Mouse (Mus musculus): ENCODE results near the gene Sumo1.

Gene Sumo1

GRCm38 (mm10) chr1:59566926-59567325 is 103.7 kb downstream of the Sumo1 start:
- H3K9me3 ChIP-seq (ENCODE audit: low read length), result peaks cover 5% of the 10 kb centered on the region; the same call in 1 of the 2 replicates
- H3K36me3 ChIP-seq (ENCODE audit: insufficient read depth, low read length), result no peaks in the 10 kb centered on the region
- H3K4me3 ChIP-seq (replicated peaks; ENCODE audit: low read length), result no peak overlapping the region
- no peaks in the 10 kb centered on the region for H3K4me1 ChIP-seq (replicated peaks; ENCODE audit: low read depth, low read length)
- peaks cover 15% of the 10 kb centered on the region for H3K27me3 ChIP-seq (ENCODE audit: insufficient read depth, low read length)
- TF ChIP-seq NANOG (IDR thresholded peaks at IDR 0.05; ENCODE audit: borderline replicate concordance, low read length) (no peak), POU5F1 (IDR thresholded peaks at IDR 0.05; ENCODE audit: borderline replicate concordance, low read length) (no peak), CTCF (conservative IDR thresholded peaks at IDR 0.05; ENCODE audit: low read length) (no peak)

- H3K9me3 ChIP-seq (ENCODE audit: low read length), result peaks cover 5% of the 10 kb centered on the region; the same call in 1 of the 2 replicates
- H3K4me1 ChIP-seq (replicated peaks; ENCODE audit: low read depth, low read length), result peaks cover 4% of the 10 kb centered on the region
- TF ChIP-seq CTCF (conservative IDR thresholded peaks at IDR 0.05; ENCODE audit: low read length), result no peak
- TF ChIP-seq NANOG (IDR thresholded peaks at IDR 0.05; ENCODE audit: borderline replicate concordance, low read length), result no peak
- TF ChIP-seq POU5F1 (IDR thresholded peaks at IDR 0.05; ENCODE audit: borderline replicate concordance, low read length), result no peak
- H3K4me3 ChIP-seq (replicated peaks; ENCODE audit: low read length), result no peak overlapping the region
- no peaks in the 10 kb centered on the region for H3K36me3 ChIP-seq (ENCODE audit: insufficient read depth, low read length)
- peaks cover 15% of the 10 kb centered on the region for H3K27me3 ChIP-seq (ENCODE audit: insufficient read depth, low read length)
Measured at GRCm38 (mm10) chr1:59566281-59566680, 104.4 kb downstream of the Sumo1 start.

- peaks cover 15% of the 10 kb centered on the region for H3K27me3 ChIP-seq (ENCODE audit: insufficient read depth, low read length)
- H3K4me1 ChIP-seq (replicated peaks; ENCODE audit: low read depth, low read length), result peaks cover 8% of the 10 kb centered on the region
- H3K4me3 ChIP-seq (replicated peaks; ENCODE audit: low read length), result no peak overlapping the region
- peaks cover 5% of the 10 kb centered on the region; the same call in 1 of the 2 replicates for H3K9me3 ChIP-seq (ENCODE audit: low read length)
- no peaks in the 10 kb centered on the region for H3K36me3 ChIP-seq (ENCODE audit: insufficient read depth, low read length)
- TF ChIP-seq NANOG (IDR thresholded peaks at IDR 0.05; ENCODE audit: borderline replicate concordance, low read length) (no peak), POU5F1 (IDR thresholded peaks at IDR 0.05; ENCODE audit: borderline replicate concordance, low read length) (no peak), CTCF (conservative IDR thresholded peaks at IDR 0.05; ENCODE audit: low read length) (no peak)
Measured at GRCm38 (mm10) chr1:59565804-59566203, 104.8 kb downstream of the Sumo1 start.

- peaks cover 5% of the 10 kb centered on the region; the same call in 1 of the 2 replicates for H3K9me3 ChIP-seq (ENCODE audit: low read length)
- no peaks in the 10 kb centered on the region for H3K36me3 ChIP-seq (ENCODE audit: insufficient read depth, low read length)
- peaks cover 9% of the 10 kb centered on the region for H3K4me1 ChIP-seq (replicated peaks; ENCODE audit: low read depth, low read length)
- no peak for TF ChIP-seq NANOG (IDR thresholded peaks at IDR 0.05; ENCODE audit: borderline replicate concordance, low read length)
- TF ChIP-seq CTCF (conservative IDR thresholded peaks at IDR 0.05; ENCODE audit: low read length), result no peak
- TF ChIP-seq POU5F1 (IDR thresholded peaks at IDR 0.05; ENCODE audit: borderline replicate concordance, low read length), result no peak
- H3K27me3 ChIP-seq (ENCODE audit: insufficient read depth, low read length), result peaks cover 12% of the 10 kb centered on the region; the same call in 1 of the 2 replicates
- no peak overlapping the region for H3K4me3 ChIP-seq (replicated peaks; ENCODE audit: low read length)
Measured at GRCm38 (mm10) chr1:59563581-59563980, 107.1 kb downstream of the Sumo1 start.

- TF ChIP-seq CTCF (conservative IDR thresholded peaks at IDR 0.05; ENCODE audit: low read length) (no peak), NANOG (IDR thresholded peaks at IDR 0.05; ENCODE audit: borderline replicate concordance, low read length) (no peak), POU5F1 (IDR thresholded peaks at IDR 0.05; ENCODE audit: borderline replicate concordance, low read length) (no peak)
- Histone ChIP-seq H3K4me1 (replicated peaks; ENCODE audit: low read depth, low read length) (peaks cover 16% of the 10 kb centered on the region; the same call in 1 of the 2 replicates), H3K4me3 (replicated peaks; ENCODE audit: low read length) (no peak overlapping the region), H3K27me3 (ENCODE audit: insufficient read depth, low read length) (peaks cover 15% of the 10 kb centered on the region), H3K36me3 (ENCODE audit: insufficient read depth, low read length) (no peaks in the 10 kb centered on the region), H3K9me3 (ENCODE audit: low read length) (peaks cover 2% of the 10 kb centered on the region; the same call in 1 of the 2 replicates)
Measured at GRCm38 (mm10) chr1:59553708-59554107, 116.9 kb downstream of the Sumo1 start.

GRCm38 (mm10) chr1:59550996-59551395 is 119.6 kb downstream of the Sumo1 start:
- Histone ChIP-seq H3K27me3 (ENCODE audit: insufficient read depth, low read length) (peaks cover 26% of the 10 kb centered on the region), H3K4me1 (replicated peaks; ENCODE audit: low read depth, low read length) (peaks cover 16% of the 10 kb centered on the region; the same call in 1 of the 2 replicates), H3K9me3 (ENCODE audit: low read length) (peaks cover 16% of the 10 kb centered on the region; the same call in 1 of the 2 replicates), H3K36me3 (ENCODE audit: insufficient read depth, low read length) (no peaks in the 10 kb centered on the region), H3K4me3 (replicated peaks; ENCODE audit: low read length) (no peak overlapping the region)
- no peak for TF ChIP-seq NANOG (IDR thresholded peaks at IDR 0.05; ENCODE audit: borderline replicate concordance, low read length)
- no peak for TF ChIP-seq CTCF (conservative IDR thresholded peaks at IDR 0.05; ENCODE audit: low read length)
- TF ChIP-seq POU5F1 (IDR thresholded peaks at IDR 0.05; ENCODE audit: borderline replicate concordance, low read length), result no peak

GRCm38 (mm10) chr1:59550227-59550626 is 120.4 kb downstream of the Sumo1 start:
- peaks cover 26% of the 10 kb centered on the region for H3K27me3 ChIP-seq (ENCODE audit: insufficient read depth, low read length)
- no peaks in the 10 kb centered on the region for H3K36me3 ChIP-seq (ENCODE audit: insufficient read depth, low read length)
- no peak for TF ChIP-seq POU5F1 (IDR thresholded peaks at IDR 0.05; ENCODE audit: borderline replicate concordance, low read length)
- no peak for TF ChIP-seq CTCF (conservative IDR thresholded peaks at IDR 0.05; ENCODE audit: low read length)
- TF ChIP-seq NANOG (IDR thresholded peaks at IDR 0.05; ENCODE audit: borderline replicate concordance, low read length), result no peak
- peaks cover 14% of the 10 kb centered on the region; the same call in 1 of the 2 replicates for H3K4me1 ChIP-seq (replicated peaks; ENCODE audit: low read depth, low read length)
- H3K9me3 ChIP-seq (ENCODE audit: low read length), result peaks cover 16% of the 10 kb centered on the region; the same call in 1 of the 2 replicates
- H3K4me3 ChIP-seq (replicated peaks; ENCODE audit: low read length), result no peak overlapping the region

GRCm38 (mm10) chr1:59549036-59549675 is 121.5 kb downstream of the Sumo1 start:
- H3K36me3 ChIP-seq (ENCODE audit: insufficient read depth, low read length), result no peaks in the 10 kb centered on the region
- peaks cover 26% of the 10 kb centered on the region for H3K27me3 ChIP-seq (ENCODE audit: insufficient read depth, low read length)
- H3K9me3 ChIP-seq (ENCODE audit: low read length), result peaks cover 16% of the 10 kb centered on the region; the same call in 1 of the 2 replicates
- peaks cover 16% of the 10 kb centered on the region; the same call in 1 of the 2 replicates for H3K4me1 ChIP-seq (replicated peaks; ENCODE audit: low read depth, low read length)
- TF ChIP-seq NANOG (IDR thresholded peaks at IDR 0.05; ENCODE audit: borderline replicate concordance, low read length) (no peak), CTCF (conservative IDR thresholded peaks at IDR 0.05; ENCODE audit: low read length) (no peak), POU5F1 (IDR thresholded peaks at IDR 0.05; ENCODE audit: borderline replicate concordance, low read length) (no peak)
- H3K4me3 ChIP-seq (replicated peaks; ENCODE audit: low read length), result no peak overlapping the region

Data from E14TG2a.4 (cell line).